ENCODE assay signal across 19 mouse cellular contexts in genomic region chr1:81219790-81220189, GRCm38 (mm10).
"Had no signal": no experiment of that assay in that cellular context is flagged by ENCODE, and none has a peak within 500 bp of the region (broad histone marks: within the 10 kb centered on the region; RNA-seq: fewer than 3 reads in every experiment).

No protein-coding gene starts in this region.

- H3K36me3 ChIP-seq: liver, embryonic 15.5 days; lung, embryonic 15.5 days; midbrain, embryonic 12.5 days; neural tube, embryonic 13.5 days; stomach, embryonic 15.5 days had no signal

- H3K4me1 ChIP-seq: liver, embryonic 15.5 days; lung, embryonic 15.5 days; megakaryocyte, embryonic 14.5 days; midbrain, embryonic 12.5 days; neural tube, embryonic 13.5 days; stomach, embryonic 15.5 days had no signal

- H3K4me2 ChIP-seq: liver, embryonic 15.5 days; lung, embryonic 15.5 days; midbrain, embryonic 12.5 days; neural tube, embryonic 13.5 days; stomach, embryonic 15.5 days had no signal

- H3K27me3 ChIP-seq: liver, embryonic 15.5 days; lung, embryonic 15.5 days; megakaryocyte, embryonic 14.5 days; midbrain, embryonic 12.5 days; neural tube, embryonic 13.5 days; stomach, embryonic 15.5 days had no signal

- DNase-seq: liver, postnatal 0 days; lung, adult 2 months; lung, postnatal 14 days; lung, postnatal 36 days; midbrain, embryonic 14.5 days; right cerebral cortex, postnatal 14 days; thymus, adult 2 months; thymus, postnatal 25 days; thymus, postnatal 4 days had no signal

- H3K9me3 ChIP-seq: liver, embryonic 15.5 days; lung, embryonic 15.5 days; midbrain, embryonic 12.5 days; neural tube, embryonic 13.5 days; stomach, embryonic 15.5 days had no signal

- H3K27ac ChIP-seq: liver, embryonic 15.5 days; lung, embryonic 15.5 days; macrophage; midbrain, embryonic 12.5 days; neural tube, embryonic 13.5 days; stomach, embryonic 15.5 days; stomach, postnatal 0 days had no signal

- ATAC-seq: liver, postnatal 0 days; lung, postnatal 0 days; midbrain, embryonic 16.5 days had no signal

- H3K4me3 ChIP-seq: liver, embryonic 15.5 days; lung, embryonic 15.5 days; megakaryocyte, embryonic 14.5 days; midbrain, embryonic 12.5 days; neural tube, embryonic 13.5 days; stomach, embryonic 15.5 days had no signal

- H3K9ac ChIP-seq: liver, embryonic 15.5 days; liver, postnatal 0 days; lung, embryonic 15.5 days; midbrain, embryonic 12.5 days; neural tube, embryonic 13.5 days; stomach, embryonic 15.5 days had no signal
